10 mouse cellular contexts compared by ENCODE assay signal in genomic region chr4:155651553-155652269, GRCm38 (mm10). TPM values are rescaled to one million over a fixed set of nuclear protein-coding genes. Genes with fewer than 3 reads are reported as not detected.
DNase-seq lines count a peak whose midpoint lies in the region; ATAC-seq and TF ChIP-seq lines count a peak whose summit lies in the region.
"Had no signal": no experiment of that assay in that cellular context is flagged by ENCODE, and none has a peak within 500 bp of the region (broad histone marks: within the 10 kb centered on the region; RNA-seq: fewer than 3 reads in every experiment).

No protein-coding gene starts in this region.

- WGBS in heart, embryonic 10.5 days: 48% methylated on average over 15 of the region's 15 CpGs
- 68% methylated on average over 15 of the region's 15 CpGs for WGBS in limb, embryonic 13.5 days

- TF ChIP-seq CTCF in layer of hippocampus, adult 2 months (conservative IDR thresholded peaks at IDR 0.05): no peak

- H3K27ac ChIP-seq in heart, embryonic 10.5 days: peak overlapping the region; percentile 89
- no peak overlapping the region for H3K27ac ChIP-seq in limb, embryonic 13.5 days
- no peak overlapping the region for H3K27ac ChIP-seq in layer of hippocampus, adult 2 months

- peaks cover 51% of the 10 kb centered on the region for H3K4me1 ChIP-seq in heart, embryonic 10.5 days
- peaks cover 40% of the 10 kb centered on the region for H3K4me1 ChIP-seq in limb, embryonic 13.5 days

- peaks cover 59% of the 10 kb centered on the region for H3K36me3 ChIP-seq in heart, embryonic 10.5 days
- peaks cover 67% of the 10 kb centered on the region for H3K36me3 ChIP-seq in limb, embryonic 13.5 days

- ATAC-seq in limb, embryonic 13.5 days (ENCODE audit: low FRiP score, low read depth): no peak

- H3K27me3 ChIP-seq in heart, embryonic 10.5 days (ENCODE audit: insufficient read depth, poor library complexity, severe bottlenecking): peaks cover 56% of the 10 kb centered on the region
- peaks cover 62% of the 10 kb centered on the region for H3K27me3 ChIP-seq in limb, embryonic 13.5 days

- H3K9ac ChIP-seq in limb, embryonic 13.5 days: 0 out of 2 replicates have a peak overlapping the region, but pooled peaks have one; percentile 75

- H3K9me3 ChIP-seq in heart, embryonic 10.5 days: no peaks in the 10 kb centered on the region
- H3K9me3 ChIP-seq in limb, embryonic 13.5 days: no peaks in the 10 kb centered on the region

- H3K4me2 ChIP-seq in limb, embryonic 13.5 days (replicated peaks): peak overlapping the region; percentile 93

- peak overlapping the region; percentile 72 for H3K4me3 ChIP-seq in heart, embryonic 10.5 days
- H3K4me3 ChIP-seq in limb, embryonic 13.5 days: peak overlapping the region; percentile 55; the same call in 1 of the 2 replicates
- H3K4me3 ChIP-seq in layer of hippocampus, adult 2 months: no peak overlapping the region

- DNase-seq in ovary, adult 18-20 months (ENCODE audit: low spot score): peak; percentile 74
- no peak for DNase-seq in ovary, postnatal 10 days (ENCODE audit: low spot score)
- DNase-seq in heart, embryonic 10.5 days (ENCODE audit: low spot score): peak; percentile 92
- DNase-seq in urinary bladder, postnatal 14 days (ENCODE audit: low spot score): peak; percentile 80
- no peak for DNase-seq in layer of hippocampus, adult 2 months (ENCODE audit: low spot score in 2 of 2)
- DNase-seq in spleen, adult 12 weeks (ENCODE audit: low spot score): no peak
- no peak for DNase-seq in gastrocnemius, adult 8-10 months (ENCODE audit: low spot score in 2 of 2)

RNA-seq across cellular contexts. Expression of gene Mmp23, which starts 1.5 kb away (rescaled TPM):
- 34.6 and 39.8 TPM in 2 replicates for polyA plus RNA-seq in heart, embryonic 10.5 days (2016; fragmentation: Nextera tagmentation; extraction: Ambion mirVana)
- 17.1 and 19.1 TPM in 2 replicates for polyA plus RNA-seq in limb, embryonic 13.5 days (2015; fragmentation: Nextera tagmentation; extraction: Ambion mirVana)
- total RNA-seq in layer of hippocampus, adult 2 months (2021): 1 to 10 TPM; 2.7 to 3.4 TPM
- total RNA-seq in gastrocnemius, adult 8-10 months (2022): 1 to 10 TPM in 2 of 4 experiments, under 1 TPM in 2; 0.70 to 1.6 (median 1.1) TPM

RNA-seq across cellular contexts. Expression of gene Gm10563, which starts 6.5 kb away (rescaled TPM):
- polyA plus RNA-seq in heart, embryonic 10.5 days (2016; fragmentation: Nextera tagmentation; extraction: Ambion mirVana): not detected in 2 replicates
- not detected in 2 replicates for polyA plus RNA-seq in limb, embryonic 13.5 days (2015; fragmentation: Nextera tagmentation; extraction: Ambion mirVana)
- not detected for total RNA-seq in layer of hippocampus, adult 2 months (2021)
- not detected for total RNA-seq in gastrocnemius, adult 8-10 months (2022)
- total RNA-seq: left cerebral cortex, postnatal 36 days had no signal
- polyA plus RNA-seq: neural tube, embryonic 14.5 days had no signal

RNA-seq across cellular contexts. Expression of gene Mib2, which starts 17.3 kb away (rescaled TPM):
- polyA plus RNA-seq in heart, embryonic 10.5 days (2016; fragmentation: Nextera tagmentation; extraction: Ambion mirVana): 15.4 and 16.8 TPM in 2 replicates
- polyA plus RNA-seq in limb, embryonic 13.5 days (2015; fragmentation: Nextera tagmentation; extraction: Ambion mirVana): 30.5 and 34.3 TPM in 2 replicates
- total RNA-seq in layer of hippocampus, adult 2 months (2021): 100 to 1,000 TPM; 111 to 114 TPM
- total RNA-seq in gastrocnemius, adult 8-10 months (2022): 10 to 100 TPM; 17.8 to 22.6 (median 18.8) TPM

RNA-seq across cellular contexts. Expression of gene Cdk11b, which starts 27.1 kb away (rescaled TPM):
- 48.6 and 60.2 TPM in 2 replicates for polyA plus RNA-seq in heart, embryonic 10.5 days (2016; fragmentation: Nextera tagmentation; extraction: Ambion mirVana)
- 70.3 and 71.2 TPM in 2 replicates for polyA plus RNA-seq in limb, embryonic 13.5 days (2015; fragmentation: Nextera tagmentation; extraction: Ambion mirVana)
- 10 to 100 TPM; 43.6 to 48.8 TPM for total RNA-seq in layer of hippocampus, adult 2 months (2021)
- total RNA-seq in gastrocnemius, adult 8-10 months (2022): 10 to 100 TPM; 22.7 to 30.1 (median 27.5) TPM

RNA-seq across cellular contexts. Expression of gene Fndc10, which starts 42.4 kb away (rescaled TPM):
- 0.78 and 1.7 TPM in 2 replicates for polyA plus RNA-seq in heart, embryonic 10.5 days (2016; fragmentation: Nextera tagmentation; extraction: Ambion mirVana)
- 8.4 and 10.2 TPM in 2 replicates for polyA plus RNA-seq in limb, embryonic 13.5 days (2015; fragmentation: Nextera tagmentation; extraction: Ambion mirVana)
- 10 to 100 TPM; 26.5 to 27.9 TPM for total RNA-seq in layer of hippocampus, adult 2 months (2021)
- total RNA-seq in gastrocnemius, adult 8-10 months (2022): 1 to 10 TPM in 3 of 4 experiments, under 1 TPM in 1; 0.70 to 1.5 (median 1.1) TPM

Comparison
In these comparisons a context has a peak if more than half of its experiments do, and no peak if none do; other contexts are left out.
1. DNase-seq: peak in ovary, adult 18-20 months (single experiment), heart, embryonic 10.5 days (single experiment) and urinary bladder, postnatal 14 days (single experiment); none in ovary, postnatal 10 days (single experiment), layer of hippocampus, adult 2 months (0 of 2), spleen, adult 12 weeks (single experiment) and gastrocnemius, adult 8-10 months (0 of 2).
2. RNA of gene Mib2, which starts 17.3 kb away (total RNA-seq): 111 to 114 TPM in layer of hippocampus, adult 2 months; 17.8 to 22.6 TPM in gastrocnemius, adult 8-10 months; every median in the first group is over 4 times any median in the second.